Comparison of ENCODE assay signal across 8 mouse cellular contexts in the genomic region with DNA sequence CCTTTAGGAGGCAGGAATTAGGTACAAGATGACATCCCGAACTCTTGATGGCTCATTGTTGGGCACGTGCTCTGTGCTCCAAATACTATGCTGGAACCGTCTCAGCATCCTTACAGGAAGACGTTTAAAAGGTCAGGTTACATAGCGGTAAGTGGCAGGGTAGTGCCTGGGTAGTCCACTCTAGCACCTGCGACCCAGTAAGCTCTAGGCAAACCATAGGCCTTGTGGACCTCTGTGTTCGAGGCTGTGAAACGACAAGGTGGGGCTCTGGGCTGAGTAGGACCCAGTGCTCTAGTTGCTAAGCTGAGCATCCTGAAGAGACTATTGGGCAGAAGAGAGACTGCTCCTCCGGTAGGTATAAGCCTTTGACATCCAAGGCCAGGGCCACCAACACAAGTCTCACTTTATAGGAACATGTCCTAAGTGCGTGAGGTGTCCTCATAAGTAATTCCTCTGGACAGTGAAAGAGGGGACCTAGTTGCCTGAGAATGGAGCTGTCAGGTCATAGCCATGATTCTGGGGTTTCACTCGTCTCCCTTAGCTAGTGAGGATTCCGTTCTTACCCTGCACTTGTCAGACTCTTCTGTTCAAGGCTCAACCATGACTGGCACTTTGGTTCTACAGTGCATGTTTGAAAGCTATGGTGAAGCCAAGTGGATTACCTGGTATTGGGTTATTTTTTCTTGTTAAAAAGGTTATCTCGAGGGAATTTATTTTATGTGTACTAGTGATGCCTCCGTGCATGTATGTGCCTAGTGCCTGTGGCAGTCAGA. TPM values are rescaled to one million over a fixed set of nuclear protein-coding genes. Genes with fewer than 3 reads are reported as not detected.
DNase-seq lines count a peak whose midpoint lies in the region; ATAC-seq lines count a peak whose summit lies in the region.
"Had no signal": no experiment of that assay in that cellular context is flagged by ENCODE, and none has a peak within 500 bp of the region (broad histone marks: within the 10 kb centered on the region; RNA-seq: fewer than 3 reads in every experiment).

No protein-coding gene starts in this region.

- H3K4me2 ChIP-seq in lung, embryonic 15.5 days: peak overlapping the region; percentile 79
- H3K4me2 ChIP-seq in forebrain, embryonic 15.5 days (replicated peaks): peak overlapping the region; percentile 78
- peak overlapping the region; percentile 85 for H3K4me2 ChIP-seq in limb, embryonic 12.5 days
- peak overlapping the region; percentile 67 for H3K4me2 ChIP-seq in stomach, embryonic 16.5 days (ENCODE audit: low read depth, low read length)

- ATAC-seq in lung, embryonic 15.5 days (ENCODE audit: borderline replicate concordance, extremely low read depth, low FRiP score, low TSS enrichment): no peak
- ATAC-seq in forebrain, embryonic 15.5 days (replicated peaks): peak; percentile 44; the same call in 1 of the 2 replicates
- peak; percentile 32; the same call in 1 of the 2 replicates for ATAC-seq in limb, embryonic 12.5 days (ENCODE audit: insufficient number of reproducible peaks, insufficient read depth, low FRiP score, low TSS enrichment, low read depth)
- ATAC-seq in stomach, embryonic 16.5 days (ENCODE audit: insufficient read depth, low FRiP score): no peak

- peak overlapping the region; percentile 44 for H3K4me3 ChIP-seq in lung, embryonic 15.5 days
- peak overlapping the region; percentile 52 for H3K4me3 ChIP-seq in forebrain, embryonic 15.5 days
- peak overlapping the region; percentile 45 for H3K4me3 ChIP-seq in limb, embryonic 12.5 days (replicated peaks)
- peak overlapping the region; percentile 52 for H3K4me3 ChIP-seq in stomach, embryonic 16.5 days (replicated peaks; ENCODE audit: low read length)

- 42% methylated on average over 14 of the region's 14 CpGs for WGBS in lung, embryonic 15.5 days
- WGBS in forebrain, embryonic 15.5 days: 49% methylated on average over 14 of the region's 14 CpGs
- 48% methylated on average over 14 of the region's 14 CpGs for WGBS in limb, embryonic 12.5 days
- WGBS in stomach, embryonic 16.5 days: 50% methylated on average over 14 of the region's 14 CpGs

- no peak for DNase-seq in lung, postnatal 10 days
- no peak for DNase-seq in Muller cell, postnatal 12 days (ENCODE audit: inconsistent ontology term)
- DNase-seq in urinary bladder, adult 18-20 months (ENCODE audit: low spot score in 2 of 2): no peak

- peaks cover 10% of the 10 kb centered on the region for H3K4me1 ChIP-seq in lung, embryonic 15.5 days
- peaks cover 9% of the 10 kb centered on the region for H3K4me1 ChIP-seq in forebrain, embryonic 15.5 days
- H3K4me1 ChIP-seq in limb, embryonic 12.5 days (replicated peaks): 0 out of 2 replicates have a peak, but pooled peaks cover 6% of the 10 kb centered on the region
- 0 out of 2 replicates have a peak, but pooled peaks cover 2% of the 10 kb centered on the region for H3K4me1 ChIP-seq in stomach, embryonic 16.5 days (ENCODE audit: control insufficient read depth, insufficient read depth, low read length)

- no peaks in the 10 kb centered on the region for H3K36me3 ChIP-seq in lung, embryonic 15.5 days
- H3K36me3 ChIP-seq in forebrain, embryonic 15.5 days: no peaks in the 10 kb centered on the region; the same call in 1 of the 2 replicates
- H3K36me3 ChIP-seq in limb, embryonic 12.5 days: no peaks in the 10 kb centered on the region
- no peaks in the 10 kb centered on the region for H3K36me3 ChIP-seq in stomach, embryonic 16.5 days (ENCODE audit: control insufficient read depth, insufficient read depth, low read length)
- H3K36me3 ChIP-seq: liver, embryonic 15.5 days had no signal

- peaks cover 65% of the 10 kb centered on the region for H3K27me3 ChIP-seq in lung, embryonic 15.5 days
- peaks cover 64% of the 10 kb centered on the region for H3K27me3 ChIP-seq in forebrain, embryonic 15.5 days
- H3K27me3 ChIP-seq in limb, embryonic 12.5 days: peaks cover 79% of the 10 kb centered on the region
- peaks cover 23% of the 10 kb centered on the region for H3K27me3 ChIP-seq in stomach, embryonic 16.5 days (ENCODE audit: control insufficient read depth, insufficient read depth, low read length)

- no peak overlapping the region for H3K27ac ChIP-seq in lung, embryonic 15.5 days
- peak overlapping the region; percentile 13; the same call in 1 of the 2 replicates for H3K27ac ChIP-seq in forebrain, embryonic 15.5 days (replicated peaks)
- no peak overlapping the region for H3K27ac ChIP-seq in limb, embryonic 12.5 days
- no peak overlapping the region for H3K27ac ChIP-seq in stomach, embryonic 16.5 days (ENCODE audit: low read length)
- H3K27ac ChIP-seq: liver, embryonic 15.5 days had no signal

- H3K9ac ChIP-seq in lung, embryonic 15.5 days: peak overlapping the region; percentile 34; the same call in 1 of the 2 replicates
- H3K9ac ChIP-seq in forebrain, embryonic 15.5 days (replicated peaks): peak overlapping the region; percentile 58
- H3K9ac ChIP-seq in limb, embryonic 12.5 days (replicated peaks): peak overlapping the region; percentile 51; the same call in 1 of the 2 replicates
- peak overlapping the region; percentile 49; the same call in 1 of the 2 replicates for H3K9ac ChIP-seq in stomach, embryonic 16.5 days (ENCODE audit: low read length)
- H3K9ac ChIP-seq: liver, embryonic 15.5 days had no signal

- no peaks in the 10 kb centered on the region for H3K9me3 ChIP-seq in lung, embryonic 15.5 days
- H3K9me3 ChIP-seq in forebrain, embryonic 15.5 days: no peaks in the 10 kb centered on the region
- no peaks in the 10 kb centered on the region for H3K9me3 ChIP-seq in limb, embryonic 12.5 days
- H3K9me3 ChIP-seq in stomach, embryonic 16.5 days (replicated peaks; ENCODE audit: control insufficient read depth, low read length): no peaks in the 10 kb centered on the region
- H3K9me3 ChIP-seq: liver, embryonic 15.5 days had no signal

RNA-seq across cellular contexts. Expression of gene Grin1, which starts 13.2 kb away (rescaled TPM):
- 0.45 and 0.48 TPM in 2 replicates for polyA plus RNA-seq in lung, embryonic 15.5 days (2015; fragmentation: Nextera tagmentation; extraction: Ambion mirVana)
- polyA plus RNA-seq in forebrain, embryonic 15.5 days (2015; fragmentation: Nextera tagmentation; extraction: Ambion mirVana): 19.1 and 21.5 TPM in 2 replicates
- polyA plus RNA-seq in limb, embryonic 12.5 days (2016; fragmentation: Nextera tagmentation; extraction: Ambion mirVana): 0.19 and 0.93 TPM in 2 replicates
- 2.0 and 2.3 TPM in 2 replicates for polyA plus RNA-seq in stomach, embryonic 16.5 days (2015; fragmentation: Nextera tagmentation; extraction: Ambion mirVana)
- polyA plus RNA-seq: liver, embryonic 15.5 days had no signal

RNA-seq across cellular contexts. Expression of gene Lrrc26, which starts 16.1 kb away (rescaled TPM):
- polyA plus RNA-seq in lung, embryonic 15.5 days (2015; fragmentation: Nextera tagmentation; extraction: Ambion mirVana): 3.4 and 4.5 TPM in 2 replicates
- not detected in 2 replicates for polyA plus RNA-seq in forebrain, embryonic 15.5 days (2015; fragmentation: Nextera tagmentation; extraction: Ambion mirVana)
- polyA plus RNA-seq in limb, embryonic 12.5 days (2016; fragmentation: Nextera tagmentation; extraction: Ambion mirVana): not detected in 2 replicates
- polyA plus RNA-seq in stomach, embryonic 16.5 days (2015; fragmentation: Nextera tagmentation; extraction: Ambion mirVana): 14.3 and 20.3 TPM in 2 replicates
- polyA plus RNA-seq: liver, embryonic 15.5 days had no signal

RNA-seq across cellular contexts. Expression of gene Tmem210, which starts 17.8 kb away (rescaled TPM):
- polyA plus RNA-seq in lung, embryonic 15.5 days (2015; fragmentation: Nextera tagmentation; extraction: Ambion mirVana): not detected in 2 replicates
- polyA plus RNA-seq in forebrain, embryonic 15.5 days (2015; fragmentation: Nextera tagmentation; extraction: Ambion mirVana): not detected in 2 replicates
- not detected in 2 replicates for polyA plus RNA-seq in limb, embryonic 12.5 days (2016; fragmentation: Nextera tagmentation; extraction: Ambion mirVana)
- not detected in 2 replicates for polyA plus RNA-seq in stomach, embryonic 16.5 days (2015; fragmentation: Nextera tagmentation; extraction: Ambion mirVana)
- polyA plus RNA-seq: liver, embryonic 15.5 days had no signal

RNA-seq across cellular contexts. Expression of gene Man1b1, which starts 26.4 kb away (rescaled TPM):
- polyA plus RNA-seq in lung, embryonic 15.5 days (2015; fragmentation: Nextera tagmentation; extraction: Ambion mirVana): 48.8 and 52.0 TPM in 2 replicates
- polyA plus RNA-seq in forebrain, embryonic 15.5 days (2015; fragmentation: Nextera tagmentation; extraction: Ambion mirVana): 52.6 and 61.1 TPM in 2 replicates
- 57.2 and 58.9 TPM in 2 replicates for polyA plus RNA-seq in limb, embryonic 12.5 days (2016; fragmentation: Nextera tagmentation; extraction: Ambion mirVana)
- 46.0 and 47.0 TPM in 2 replicates for polyA plus RNA-seq in stomach, embryonic 16.5 days (2015; fragmentation: Nextera tagmentation; extraction: Ambion mirVana)

RNA-seq across cellular contexts. Expression of gene Anapc2, which starts 33.5 kb away (rescaled TPM):
- 132 and 136 TPM in 2 replicates for polyA plus RNA-seq in lung, embryonic 15.5 days (2015; fragmentation: Nextera tagmentation; extraction: Ambion mirVana)
- 148 and 150 TPM in 2 replicates for polyA plus RNA-seq in forebrain, embryonic 15.5 days (2015; fragmentation: Nextera tagmentation; extraction: Ambion mirVana)
- 141 and 151 TPM in 2 replicates for polyA plus RNA-seq in limb, embryonic 12.5 days (2016; fragmentation: Nextera tagmentation; extraction: Ambion mirVana)
- 123 and 134 TPM in 2 replicates for polyA plus RNA-seq in stomach, embryonic 16.5 days (2015; fragmentation: Nextera tagmentation; extraction: Ambion mirVana)

Comparison
In these comparisons a context has a peak if more than half of its experiments do, and no peak if none do; other contexts are left out.
1. ATAC-seq: peak in forebrain, embryonic 15.5 days (single experiment) and limb, embryonic 12.5 days (single experiment); none in lung, embryonic 15.5 days (single experiment) and stomach, embryonic 16.5 days (single experiment).
2. Peak in every context shown above with its lines, with median percentiles within 50 percentile points of each other: H3K4me2 ChIP-seq, H3K4me3 ChIP-seq and H3K9ac ChIP-seq.